Mouse (Mus musculus): ENCODE measurements around the gene Pik3c2g. TPM values are rescaled to one million over a fixed set of nuclear protein-coding genes. Genes with fewer than 3 reads are reported as not detected.

Gene Pik3c2g
- polyA plus RNA-seq, 1 experiment: not detected

DNA sequence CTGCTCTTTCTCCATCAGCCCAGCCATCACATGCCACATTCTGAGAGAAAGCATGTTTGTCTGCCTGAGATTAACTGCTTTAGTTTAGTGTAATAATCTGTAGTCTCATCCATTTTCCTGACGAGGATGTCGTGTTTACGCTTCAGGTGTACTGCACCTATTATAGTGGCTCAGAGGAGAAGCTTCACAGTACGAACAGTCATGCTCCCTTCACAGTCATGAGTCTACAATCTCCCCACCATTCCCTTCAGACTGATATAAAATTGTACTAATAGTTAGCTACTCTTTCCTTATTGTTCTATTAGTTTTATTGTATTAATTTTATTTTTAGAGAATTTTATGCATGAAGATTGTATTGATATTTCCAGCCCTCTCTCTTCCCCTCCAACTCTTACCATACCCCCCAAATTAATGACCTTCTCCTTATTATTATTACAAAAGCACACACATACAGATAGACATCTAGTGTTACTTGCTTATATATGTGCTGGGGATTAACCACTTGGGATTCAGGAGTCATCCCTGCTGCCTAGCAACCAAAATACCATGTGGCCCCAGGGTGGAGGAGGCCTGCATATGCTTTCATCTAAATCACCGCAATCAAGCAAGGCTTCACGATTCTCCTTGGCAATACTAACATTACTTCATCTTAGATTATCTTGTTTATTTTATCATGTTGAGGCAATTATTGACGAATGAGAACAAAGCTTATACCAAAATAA is 159.9 kb downstream of the Pik3c2g start:
- no peak for TF ChIP-seq POLR2A (IDR thresholded peaks at IDR 0.05; ENCODE audit: control insufficient read depth, extremely low read depth, insufficient read depth, low read length, poor library complexity)
- TF ChIP-seq CTCF (IDR thresholded peaks at IDR 0.05; ENCODE audit: borderline replicate concordance, control insufficient read depth, extremely low read depth, insufficient read depth, low read length, poor library complexity): no peak
- no peaks in the 10 kb centered on the region for H3K36me3 ChIP-seq (ENCODE audit: control insufficient read depth, insufficient read depth, low read length)
- H3K27ac ChIP-seq (ENCODE audit: control insufficient read depth, insufficient read depth, low read length): no peak overlapping the region
- H3K4me3 ChIP-seq (ENCODE audit: control insufficient read depth, insufficient read depth, low read length): no peak overlapping the region
- no peaks in the 10 kb centered on the region for H3K4me1 ChIP-seq (replicated peaks; ENCODE audit: control insufficient read depth, insufficient read depth, low read length)
- no peaks in the 10 kb centered on the region for H3K27me3 ChIP-seq (ENCODE audit: control insufficient read depth, insufficient read depth, low read length)
- 91% methylated on average over 7 of the region's 7 CpGs for WGBS
- DNase-seq: no peak

DNA sequence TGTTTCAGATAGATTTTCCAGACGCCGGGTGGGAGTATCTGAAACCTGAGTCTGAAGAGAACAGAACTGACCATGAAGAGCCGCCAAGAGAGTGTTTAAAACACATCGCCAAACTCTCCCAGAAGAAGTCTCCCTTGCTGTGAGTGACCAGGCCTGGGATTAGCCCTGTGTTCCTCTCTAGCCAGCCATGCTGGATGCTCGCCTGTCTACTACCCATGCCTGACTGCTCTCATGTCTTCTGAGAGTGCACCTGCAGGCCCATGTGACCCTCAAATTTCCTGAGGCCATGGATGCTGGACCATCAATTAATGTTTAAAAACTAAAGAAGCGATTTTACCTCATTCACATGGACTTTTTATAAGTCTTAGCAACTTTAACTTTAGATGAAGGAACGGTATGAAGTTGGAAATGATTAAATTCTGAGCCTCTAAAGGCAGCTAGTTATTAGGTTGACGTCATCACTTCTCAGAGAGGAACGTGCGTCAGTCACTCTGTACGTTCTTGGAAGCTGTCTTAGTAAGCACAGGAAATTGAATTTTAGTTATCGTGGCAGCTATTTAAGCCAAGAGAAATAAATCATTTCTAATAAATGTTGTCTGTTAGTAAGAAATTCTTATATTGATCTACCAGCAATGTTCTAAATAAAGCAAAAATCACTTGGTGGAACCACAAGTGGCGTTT is 161.2 kb downstream of the Pik3c2g start:
- no peak for DNase-seq
- H3K27me3 ChIP-seq (ENCODE audit: control insufficient read depth, insufficient read depth, low read length): no peaks in the 10 kb centered on the region
- WGBS: 91% methylated on average over 13 of the region's 13 CpGs
- TF ChIP-seq CTCF (IDR thresholded peaks at IDR 0.05; ENCODE audit: borderline replicate concordance, control insufficient read depth, extremely low read depth, insufficient read depth, low read length, poor library complexity) (no peak), POLR2A (IDR thresholded peaks at IDR 0.05; ENCODE audit: control insufficient read depth, extremely low read depth, insufficient read depth, low read length, poor library complexity) (no peak)
- H3K4me1 ChIP-seq (replicated peaks; ENCODE audit: control insufficient read depth, insufficient read depth, low read length): no peaks in the 10 kb centered on the region
- H3K36me3 ChIP-seq (ENCODE audit: control insufficient read depth, insufficient read depth, low read length): no peaks in the 10 kb centered on the region
- no peak overlapping the region for H3K4me3 ChIP-seq (ENCODE audit: control insufficient read depth, insufficient read depth, low read length)
- no peak overlapping the region for H3K27ac ChIP-seq (ENCODE audit: control insufficient read depth, insufficient read depth, low read length)

DNA sequence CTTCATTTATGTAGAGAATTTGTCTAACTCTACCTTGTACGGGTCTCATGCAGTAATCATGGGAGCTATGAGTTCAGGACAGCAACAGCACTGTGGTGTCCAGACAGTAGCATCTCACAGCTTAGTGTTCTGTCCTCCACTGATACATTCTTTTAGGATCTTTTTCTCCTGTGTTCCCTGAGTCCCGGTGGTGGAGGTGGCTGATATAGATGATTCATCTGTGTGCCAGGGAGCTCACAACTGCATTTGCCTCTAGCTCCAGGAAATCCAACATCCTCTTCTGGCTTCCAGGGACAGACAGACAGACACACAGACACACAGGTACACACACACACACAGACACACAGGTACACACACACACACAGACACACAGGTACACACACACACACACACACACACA is 163.6 kb downstream of the Pik3c2g start:
- Histone ChIP-seq H3K27me3 (ENCODE audit: control insufficient read depth, insufficient read depth, low read length) (no peaks in the 10 kb centered on the region), H3K36me3 (ENCODE audit: control insufficient read depth, insufficient read depth, low read length) (no peaks in the 10 kb centered on the region), H3K4me1 (replicated peaks; ENCODE audit: control insufficient read depth, insufficient read depth, low read length) (no peaks in the 10 kb centered on the region), H3K27ac (ENCODE audit: control insufficient read depth, insufficient read depth, low read length) (no peak overlapping the region), H3K4me3 (ENCODE audit: control insufficient read depth, insufficient read depth, low read length) (no peak overlapping the region)
- 73% methylated on average over 2 of the region's 2 CpGs for WGBS
- DNase-seq: no peak
- TF ChIP-seq POLR2A (IDR thresholded peaks at IDR 0.05; ENCODE audit: control insufficient read depth, extremely low read depth, insufficient read depth, low read length, poor library complexity): no peak
- no peak for TF ChIP-seq CTCF (IDR thresholded peaks at IDR 0.05; ENCODE audit: borderline replicate concordance, control insufficient read depth, extremely low read depth, insufficient read depth, low read length, poor library complexity)

DNA sequence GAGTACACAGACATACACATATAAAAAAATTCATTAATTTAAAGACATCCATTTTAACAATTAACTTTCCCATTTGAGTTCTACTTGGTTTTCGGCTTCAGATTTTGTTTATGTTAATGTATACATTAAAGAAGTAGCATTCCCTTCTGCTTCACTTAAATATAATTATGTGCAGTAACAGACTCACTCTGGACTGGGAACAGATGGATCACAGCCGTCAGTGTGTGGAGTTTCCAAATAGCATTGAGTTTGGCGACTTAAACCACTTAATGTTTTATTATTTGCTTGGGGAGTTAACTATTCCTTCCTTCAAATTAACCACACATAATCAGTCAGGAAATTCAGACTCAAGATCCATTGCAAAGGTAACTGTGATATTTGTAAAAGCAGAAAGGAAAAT is 164.0 kb downstream of the Pik3c2g start:
- WGBS: 86% methylated on average over 3 of the region's 3 CpGs
- DNase-seq: no peak
- H3K36me3 ChIP-seq (ENCODE audit: control insufficient read depth, insufficient read depth, low read length): no peaks in the 10 kb centered on the region

DNA sequence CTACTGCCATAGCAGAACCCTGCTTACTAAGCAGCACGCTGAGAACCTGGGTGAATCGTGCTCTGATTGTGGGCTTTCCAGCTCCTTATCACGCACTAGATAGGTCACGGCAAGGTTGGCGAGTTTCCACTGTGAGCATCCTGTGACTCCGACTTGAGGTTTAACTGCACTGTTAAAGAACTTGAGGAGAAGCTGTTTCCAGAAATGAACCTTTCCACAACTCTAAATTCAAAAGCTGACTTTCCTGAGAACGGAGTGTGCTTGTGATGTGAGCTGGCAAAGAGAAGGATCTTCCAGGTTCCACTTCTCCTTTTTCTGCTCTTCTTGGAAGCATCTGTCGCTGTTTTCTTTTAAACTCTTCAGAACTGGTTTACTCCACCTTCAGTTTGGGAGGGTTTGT is 170.9 kb downstream of the Pik3c2g start:
- no peaks in the 10 kb centered on the region for H3K4me1 ChIP-seq (replicated peaks; ENCODE audit: control insufficient read depth, insufficient read depth, low read length)
- no peak overlapping the region for H3K4me3 ChIP-seq (ENCODE audit: control insufficient read depth, insufficient read depth, low read length)
- WGBS: 91% methylated on average over 8 of the region's 8 CpGs
- H3K36me3 ChIP-seq (ENCODE audit: control insufficient read depth, insufficient read depth, low read length): no peaks in the 10 kb centered on the region
- no peak overlapping the region for H3K27ac ChIP-seq (ENCODE audit: control insufficient read depth, insufficient read depth, low read length)
- no peak for DNase-seq
- H3K27me3 ChIP-seq (ENCODE audit: control insufficient read depth, insufficient read depth, low read length): no peaks in the 10 kb centered on the region
- TF ChIP-seq POLR2A (IDR thresholded peaks at IDR 0.05; ENCODE audit: control insufficient read depth, extremely low read depth, insufficient read depth, low read length, poor library complexity) (no peak), CTCF (IDR thresholded peaks at IDR 0.05; ENCODE audit: borderline replicate concordance, control insufficient read depth, extremely low read depth, insufficient read depth, low read length, poor library complexity) (no peak)

More for the DNA sequence above, 164.0 kb downstream of the Pik3c2g start:
- Histone ChIP-seq H3K4me3 (ENCODE audit: control insufficient read depth, insufficient read depth, low read length) (no peak overlapping the region), H3K27ac (ENCODE audit: control insufficient read depth, insufficient read depth, low read length) (no peak overlapping the region), H3K4me1 (replicated peaks; ENCODE audit: control insufficient read depth, insufficient read depth, low read length) (no peaks in the 10 kb centered on the region), H3K27me3 (ENCODE audit: control insufficient read depth, insufficient read depth, low read length) (no peaks in the 10 kb centered on the region)
- TF ChIP-seq CTCF (IDR thresholded peaks at IDR 0.05; ENCODE audit: borderline replicate concordance, control insufficient read depth, extremely low read depth, insufficient read depth, low read length, poor library complexity) (no peak), POLR2A (IDR thresholded peaks at IDR 0.05; ENCODE audit: control insufficient read depth, extremely low read depth, insufficient read depth, low read length, poor library complexity) (no peak)

DNA sequence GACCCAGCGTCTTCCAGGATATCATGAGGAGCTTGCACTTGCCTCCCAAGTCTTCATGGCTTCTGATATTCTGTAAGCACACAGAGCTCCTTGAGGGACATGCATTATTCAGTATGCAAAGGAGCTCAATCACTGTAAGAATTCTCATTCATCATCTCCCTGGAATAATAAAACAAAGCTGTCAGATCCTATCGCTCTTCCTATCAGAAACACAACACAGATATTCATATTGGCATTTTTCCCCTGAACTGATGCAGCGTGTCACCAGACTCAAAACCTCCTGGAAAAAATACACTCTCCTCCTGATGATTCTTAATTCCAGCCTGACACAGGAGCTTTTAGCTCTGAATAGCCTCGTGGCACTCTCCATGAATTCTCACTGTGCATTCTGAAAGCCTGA is 174.0 kb downstream of the Pik3c2g start:
- TF ChIP-seq CTCF (IDR thresholded peaks at IDR 0.05; ENCODE audit: borderline replicate concordance, control insufficient read depth, extremely low read depth, insufficient read depth, low read length, poor library complexity) (no peak), POLR2A (IDR thresholded peaks at IDR 0.05; ENCODE audit: control insufficient read depth, extremely low read depth, insufficient read depth, low read length, poor library complexity) (no peak)
- 76% methylated on average over 4 of the region's 4 CpGs for WGBS

More for the DNA sequence above, 174.0 kb downstream of the Pik3c2g start:
- Histone ChIP-seq H3K4me3 (ENCODE audit: control insufficient read depth, insufficient read depth, low read length) (no peak overlapping the region), H3K27ac (ENCODE audit: control insufficient read depth, insufficient read depth, low read length) (no peak overlapping the region), H3K36me3 (ENCODE audit: control insufficient read depth, insufficient read depth, low read length) (no peaks in the 10 kb centered on the region), H3K4me1 (replicated peaks; ENCODE audit: control insufficient read depth, insufficient read depth, low read length) (no peaks in the 10 kb centered on the region), H3K27me3 (ENCODE audit: control insufficient read depth, insufficient read depth, low read length) (no peaks in the 10 kb centered on the region)
- DNase-seq: no peak

All from thymus, adult 2 months (tissue).